Mouse (Mus musculus): Measurements from ENCODE around the gene Ddx49.

Ddx49 gene

GRCm38 (mm10) chr8:70316511-70317504 lies 14.5 kb upstream of the Ddx49 start:
- DNase-seq, result no peak

DNA sequence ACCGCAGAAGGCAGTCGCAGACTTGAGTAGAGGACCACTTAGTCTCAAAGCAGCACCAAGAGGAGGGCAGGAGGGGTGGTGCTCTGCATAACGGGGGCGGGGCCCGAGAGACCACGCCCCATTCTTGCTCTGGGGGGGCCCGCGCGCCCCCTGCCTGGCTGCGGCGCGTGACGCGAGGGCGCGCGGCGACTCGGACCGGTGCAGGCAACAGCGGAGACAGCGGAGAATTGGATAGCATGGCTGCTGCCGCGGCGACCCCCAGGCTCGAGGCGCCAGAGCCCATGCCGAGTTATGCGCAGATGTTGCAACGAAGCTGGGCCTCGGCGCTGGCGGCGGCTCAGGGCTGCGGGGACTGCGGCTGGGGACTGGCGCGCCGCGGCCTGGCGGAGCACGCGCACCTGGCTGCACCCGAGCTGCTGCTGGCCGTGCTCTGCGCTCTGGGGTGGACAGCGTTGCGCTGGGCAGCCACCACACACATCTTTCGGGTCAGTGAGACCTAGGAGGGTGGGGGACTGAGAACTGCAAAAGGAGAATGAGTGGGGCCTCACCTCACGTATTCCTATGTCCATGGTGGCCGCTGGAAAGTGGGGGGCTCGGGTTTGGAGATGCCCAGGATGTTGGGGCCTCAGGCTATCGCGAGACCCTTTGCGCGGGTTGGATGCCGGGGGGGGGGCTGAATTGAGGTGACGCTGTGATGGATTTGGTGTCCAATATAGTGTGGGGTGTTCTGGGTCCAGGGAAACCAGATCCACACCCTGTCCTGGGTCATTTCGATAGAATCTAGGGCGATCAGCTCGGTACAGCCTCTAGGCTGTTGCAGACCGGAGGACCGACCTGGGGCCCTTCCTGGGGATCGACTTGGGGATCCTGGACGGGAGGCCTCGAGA lies 13.6 kb upstream of the Ddx49 start, which contains the start of gene Cers1:
Gene Cers1 (plus strand): TSS at position 152 of the 887 bp plus-strand sequence.
- DNase-seq, result peak; percentile 24 to 33

DNA sequence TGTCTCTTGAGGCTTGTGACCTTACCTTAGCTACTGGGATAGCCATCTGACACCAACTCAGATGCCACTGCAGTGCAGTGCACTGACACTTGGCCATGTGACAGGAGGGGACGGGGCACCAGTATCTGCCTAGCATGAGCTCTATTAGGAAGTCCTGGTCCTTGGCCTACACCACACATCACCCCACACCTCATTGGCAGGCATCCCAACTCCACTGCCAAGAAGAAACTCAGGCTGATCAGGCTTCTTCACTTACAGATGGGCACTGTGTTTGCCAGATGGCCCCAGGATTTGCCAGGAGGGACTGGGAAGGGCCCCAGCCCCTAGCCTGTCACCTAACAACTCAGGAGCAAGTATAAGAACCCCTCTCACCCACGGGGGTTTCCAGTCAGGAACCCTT lies 11.1 kb upstream of the Ddx49 start:
- DNase-seq, result no peak

DNA sequence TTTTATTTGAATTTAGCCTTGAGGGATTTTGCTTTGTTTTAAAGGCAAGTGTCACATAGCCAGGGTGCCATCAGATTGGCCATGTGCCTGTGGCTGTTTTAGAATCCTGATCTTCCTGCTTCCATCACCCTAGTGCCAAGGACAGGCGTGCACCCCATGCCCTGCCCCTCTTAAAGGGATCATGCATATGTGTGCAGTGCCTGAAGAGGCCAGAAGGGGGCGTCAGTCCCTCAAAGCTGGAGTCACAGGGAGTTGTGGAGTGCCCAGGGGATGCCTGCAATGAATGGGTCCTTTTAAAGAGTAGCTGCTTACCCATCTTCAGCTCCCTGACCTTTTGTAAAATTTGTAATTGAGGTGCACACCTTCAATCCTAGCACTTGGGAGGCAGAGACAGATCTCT lies 7.0 kb upstream of the Ddx49 start:
- DNase-seq, result peak; percentile 63 to 65

- DNase-seq, result no peak
Measured at GRCm38 (mm10) chr8:70302901-70303300, 612 bp upstream of the Ddx49 start.

DNA sequence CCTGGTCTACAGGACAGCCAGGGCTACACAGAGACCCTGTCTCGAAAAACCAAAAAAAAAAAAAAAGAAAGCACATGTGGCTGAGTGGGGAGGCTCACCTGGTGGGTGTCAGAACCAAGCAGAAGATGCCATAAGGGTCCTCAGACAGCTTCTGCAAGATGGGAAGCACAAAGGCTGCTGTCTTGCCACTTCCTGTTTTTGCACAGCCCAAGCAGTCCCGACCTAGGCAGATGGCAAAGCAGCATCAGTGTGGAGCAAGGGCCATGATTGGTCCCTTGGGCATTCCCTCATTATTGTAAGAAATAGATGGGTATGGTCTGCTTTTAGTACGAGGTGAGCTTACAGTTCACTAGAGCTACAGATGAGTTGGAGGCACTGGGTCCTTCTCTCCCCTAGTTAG lies 1.4 kb downstream of the Ddx49 start:
- no peak for DNase-seq

DNA sequence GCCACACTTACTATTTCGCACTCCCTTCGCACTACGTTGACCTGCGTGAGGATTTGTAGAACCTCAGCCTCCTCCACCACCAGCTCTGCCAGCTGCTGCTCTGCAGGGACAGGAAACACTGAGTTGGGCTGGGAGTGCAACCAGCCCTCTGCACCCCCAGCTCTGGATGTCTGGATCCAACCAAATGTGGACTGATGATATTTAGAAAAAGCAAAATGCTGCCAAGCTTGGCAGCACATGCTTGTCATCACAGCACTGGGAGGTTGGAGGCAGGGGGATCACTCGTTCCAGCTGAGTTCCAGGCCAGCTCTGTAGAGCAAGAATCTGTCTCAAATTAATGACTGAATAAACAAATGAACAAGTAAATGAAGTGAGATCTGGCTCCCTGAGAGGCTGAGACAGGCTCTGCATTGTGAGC lies 8.3 kb downstream of the Ddx49 start:
- DNase-seq, result no peak

DNA sequence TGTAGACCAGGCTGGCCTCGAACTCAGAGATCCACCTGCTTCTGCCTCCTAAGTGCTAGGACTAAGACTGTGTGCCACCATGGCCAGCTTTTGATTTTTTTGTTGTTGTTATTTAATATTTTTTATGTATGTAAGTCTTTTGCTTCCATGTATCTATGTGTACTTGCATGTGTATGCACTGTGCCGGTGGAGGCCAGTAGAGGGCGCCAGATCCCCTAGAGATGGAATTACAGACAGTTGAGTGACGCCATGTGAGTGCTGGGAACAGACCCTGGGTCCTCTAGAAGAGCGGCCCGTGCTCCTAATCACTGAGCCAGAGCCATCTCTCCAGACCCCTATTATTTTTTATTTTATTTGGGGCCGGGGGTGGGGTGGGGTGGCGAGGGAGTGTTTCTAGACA lies 15.6 kb downstream of the Ddx49 start:
- peak; percentile 66 to 73 for DNase-seq

DNA sequence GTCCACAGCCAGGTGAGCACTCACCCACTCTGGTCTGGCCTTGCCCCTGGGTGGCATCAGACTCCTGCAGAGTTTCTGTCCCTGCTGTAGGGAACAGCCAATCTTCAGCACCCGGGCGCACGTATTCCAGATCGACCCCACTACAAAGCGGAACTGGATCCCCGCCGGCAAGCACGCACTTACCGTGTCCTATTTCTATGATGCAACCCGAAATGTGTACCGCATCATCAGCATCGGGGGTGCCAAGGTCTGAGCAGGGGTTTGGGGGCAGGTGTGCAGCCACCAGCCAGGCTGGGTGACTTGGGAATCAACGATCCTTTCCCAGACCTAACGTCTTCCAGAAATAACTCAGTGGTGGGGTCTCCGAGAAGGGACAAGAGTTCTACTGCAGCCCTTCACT lies 17.0 kb downstream of the Ddx49 start:
- DNase-seq, result no peak

GRCm38 (mm10) chr8:70284421-70284820 lies 17.9 kb downstream of the Ddx49 start:
- no peak for DNase-seq

GRCm38 (mm10) chr8:70283136-70284077 lies 18.9 kb downstream of the Ddx49 start:
- no peak for DNase-seq

GRCm38 (mm10) chr8:70282603-70283135 lies 19.6 kb downstream of the Ddx49 start, which contains the start of gene Homer3:
Gene Homer3, plus strand, starts transcription at chr8:70282827.
- DNase-seq, result peak; percentile 91 to 92

DNA sequence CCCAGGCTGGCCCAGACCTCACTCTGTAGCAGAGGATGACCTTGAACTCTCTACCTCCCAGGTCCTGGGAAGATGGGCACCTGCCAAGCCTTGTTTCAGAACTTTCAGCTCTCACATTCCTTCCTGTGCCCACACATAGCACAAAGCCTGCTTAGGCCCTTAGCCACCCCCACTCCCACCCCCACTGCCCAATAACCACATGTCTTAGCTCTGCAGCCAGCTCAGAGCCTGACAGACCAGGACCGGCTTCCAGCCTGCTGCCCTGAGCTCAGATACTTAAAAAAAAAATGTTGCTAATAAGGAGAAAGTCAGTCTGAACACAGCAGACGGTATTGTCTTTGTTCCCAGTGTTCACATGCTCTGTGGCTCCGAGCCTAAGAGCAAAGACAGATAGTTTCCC lies 21.3 kb downstream of the Ddx49 start:
- DNase-seq, result no peak

DNA sequence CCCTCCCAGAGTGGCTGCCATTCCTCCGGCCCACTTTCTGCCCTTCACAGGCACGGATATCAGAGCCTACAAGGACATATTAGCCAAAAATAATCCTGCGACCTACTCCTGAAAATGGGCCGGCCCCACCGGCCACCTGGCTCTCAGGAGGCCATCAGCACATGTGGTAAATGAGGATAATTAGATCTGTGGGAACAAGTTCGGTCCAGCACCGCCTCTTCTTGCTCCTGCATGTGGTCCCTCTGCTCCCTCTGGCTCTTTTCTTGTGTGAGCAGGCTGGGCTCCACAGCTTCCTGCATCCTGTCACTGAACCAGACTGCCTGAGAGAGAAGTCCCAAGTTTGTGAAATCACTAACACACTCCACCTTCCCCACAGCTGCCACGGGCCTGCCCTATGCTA lies 23.0 kb downstream of the Ddx49 start:
- DNase-seq, result no peak

GRCm38 (mm10) chr8:70278175-70278574 lies 24.1 kb downstream of the Ddx49 start:
- DNase-seq, result no peak

GRCm38 (mm10) chr8:70276476-70276875 lies 25.8 kb downstream of the Ddx49 start:
- no peak for DNase-seq

- DNase-seq, result no peak
Measured at GRCm38 (mm10) chr8:70274350-70274749, 27.9 kb downstream of the Ddx49 start.

DNA sequence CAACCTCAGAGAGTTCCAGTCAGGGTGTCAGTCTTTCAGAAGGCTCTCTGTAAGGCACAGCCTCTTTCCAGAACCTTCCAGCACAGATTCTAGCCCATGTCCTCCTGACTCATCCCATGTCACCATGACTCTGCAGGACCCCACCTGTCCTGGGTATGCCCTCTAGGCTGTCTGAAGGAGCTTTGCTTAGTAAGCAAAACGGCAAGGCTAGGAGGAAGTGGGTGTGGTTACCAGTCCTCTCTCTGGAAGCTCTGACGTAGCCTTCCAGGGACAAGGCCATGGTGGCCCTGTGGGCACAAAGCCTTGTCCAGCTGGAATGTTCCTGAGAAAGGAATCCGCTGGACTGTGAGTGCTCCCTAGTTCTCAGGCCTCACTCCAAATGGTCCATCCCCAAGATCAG lies 29.3 kb downstream of the Ddx49 start:
- DNase-seq, result no peak

GRCm38 (mm10) chr8:70268799-70269565 lies 33.3 kb downstream of the Ddx49 start:
- DNase-seq, result peak; percentile 36 to 39

DNA sequence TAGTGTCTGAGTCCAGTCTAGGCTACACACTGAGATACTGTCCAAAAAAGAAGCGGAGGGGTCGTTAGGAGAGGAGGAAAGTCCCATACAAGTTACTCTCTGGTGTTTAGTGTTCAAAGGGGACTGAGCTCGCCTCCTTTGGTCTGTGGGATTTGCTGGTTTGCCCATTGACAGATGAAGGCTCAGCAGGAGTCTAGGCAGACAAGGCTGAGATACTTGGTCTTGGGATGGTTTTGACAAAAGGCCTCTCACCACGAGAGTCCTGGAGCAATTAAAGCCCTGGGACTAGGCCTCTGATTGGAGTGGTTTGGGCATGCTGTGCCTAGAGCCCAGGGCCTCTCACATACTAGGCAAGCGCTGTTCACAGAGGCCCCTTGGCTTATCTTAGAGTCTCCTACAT lies 34.0 kb downstream of the Ddx49 start:
- DNase-seq, result no peak

DNA sequence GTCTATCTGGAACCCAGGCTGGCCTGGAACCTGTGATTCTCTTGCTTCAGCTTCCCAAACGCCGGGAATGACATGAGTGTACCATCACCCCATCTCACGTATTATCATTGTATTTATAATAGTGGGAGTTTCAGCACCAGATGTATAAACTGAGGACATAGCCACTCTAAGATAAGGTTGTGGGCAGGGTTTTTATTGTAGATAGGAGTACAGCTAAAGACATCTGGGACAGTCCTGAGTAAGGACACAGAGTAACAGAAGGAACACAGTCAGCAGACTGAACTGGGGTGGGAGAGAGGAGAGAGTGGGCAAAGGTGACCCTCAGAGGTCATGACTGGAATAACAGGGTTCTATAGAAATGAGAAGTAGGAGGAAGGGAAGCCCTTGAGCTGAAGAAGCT lies 34.6 kb downstream of the Ddx49 start:
- no peak for DNase-seq

All from B cell, adult 2 months (primary cell).